Mouse (Mus musculus): ENCODE data around the gene Bcr. TPM values are rescaled to one million over a fixed set of nuclear protein-coding genes. Genes with fewer than 3 reads are reported as not detected.
A peak's percentile ranks its signal among the peaks of the same experiment; 100 is the strongest.

The Bcr gene
- polyA plus RNA-seq, 1 experiment from 2014 or later: 7.6 TPM

GRCm38 (mm10) chr10:75221936-75222610, 161.7 kb downstream of the Bcr start:
- ATAC-seq (ENCODE audit: low FRiP score): no peak
- Histone ChIP-seq H3K27me3 (ENCODE audit: control insufficient read depth, insufficient read depth, low read length) (no peaks in the 10 kb centered on the region), H3K4me3 (ENCODE audit: low read depth, low read length) (no peak overlapping the region), H3K9me3 (ENCODE audit: control insufficient read depth, low read length) (no peaks in the 10 kb centered on the region), H3K27ac (ENCODE audit: low read depth, low read length) (no peak overlapping the region), H3K4me1 (ENCODE audit: control insufficient read depth, insufficient read depth, low read length) (no peaks in the 10 kb centered on the region), H3K9ac (ENCODE audit: low read length) (no peak overlapping the region), H3K4me2 (no peak overlapping the region), H3K36me3 (ENCODE audit: control insufficient read depth, insufficient read depth, low read length) (no peaks in the 10 kb centered on the region)
- WGBS: 90% methylated on average over 4 of the region's 4 CpGs
- DNase-seq (ENCODE audit: low spot score, missing footprints): no peak

GRCm38 (mm10) chr10:75222611-75222998, 162.2 kb downstream of the Bcr start:
- Histone ChIP-seq H3K4me1 (ENCODE audit: control insufficient read depth, insufficient read depth, low read length) (no peaks in the 10 kb centered on the region), H3K36me3 (ENCODE audit: control insufficient read depth, insufficient read depth, low read length) (no peaks in the 10 kb centered on the region), H3K27ac (ENCODE audit: low read depth, low read length) (no peak overlapping the region), H3K4me3 (ENCODE audit: low read depth, low read length) (no peak overlapping the region), H3K9ac (ENCODE audit: low read length) (no peak overlapping the region), H3K27me3 (ENCODE audit: control insufficient read depth, insufficient read depth, low read length) (no peaks in the 10 kb centered on the region), H3K9me3 (ENCODE audit: control insufficient read depth, low read length) (no peaks in the 10 kb centered on the region), H3K4me2 (no peak overlapping the region)
- no peak for ATAC-seq (ENCODE audit: low FRiP score)
- WGBS: 85% methylated on average over 5 of the region's 5 CpGs
- DNase-seq (ENCODE audit: low spot score, missing footprints): no peak

GRCm38 (mm10) chr10:75224154-75224553, 163.8 kb downstream of the Bcr start:
- Histone ChIP-seq H3K36me3 (ENCODE audit: control insufficient read depth, insufficient read depth, low read length) (no peaks in the 10 kb centered on the region), H3K4me1 (ENCODE audit: control insufficient read depth, insufficient read depth, low read length) (no peaks in the 10 kb centered on the region), H3K4me3 (ENCODE audit: low read depth, low read length) (no peak overlapping the region), H3K9ac (ENCODE audit: low read length) (no peak overlapping the region), H3K4me2 (no peak overlapping the region), H3K27ac (ENCODE audit: low read depth, low read length) (no peak overlapping the region), H3K27me3 (ENCODE audit: control insufficient read depth, insufficient read depth, low read length) (no peaks in the 10 kb centered on the region), H3K9me3 (ENCODE audit: control insufficient read depth, low read length) (no peaks in the 10 kb centered on the region)
- WGBS: 74% methylated on average over 3 of the region's 3 CpGs
- no peak for ATAC-seq (ENCODE audit: low FRiP score)
- no peak for DNase-seq (ENCODE audit: low spot score, missing footprints)

DNA sequence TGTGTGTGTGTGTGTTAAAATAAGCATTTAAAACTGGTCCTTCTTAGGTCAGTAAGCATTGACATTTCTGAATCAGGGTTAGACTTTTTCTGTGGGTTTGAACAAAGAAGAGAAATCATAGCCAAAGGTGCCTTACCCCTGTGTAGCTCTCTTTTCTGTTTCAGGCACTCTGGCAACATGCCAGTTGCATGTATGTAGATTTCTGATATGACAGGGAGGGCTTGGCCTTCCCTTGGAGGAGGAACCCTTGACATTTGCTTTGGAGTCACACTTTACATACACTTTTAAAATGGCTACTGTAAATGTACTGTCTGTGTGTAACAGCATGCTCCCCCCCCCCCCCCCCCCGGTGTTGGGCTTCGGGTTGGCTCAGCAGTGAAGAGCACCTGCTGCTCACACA, 164.2 kb downstream of the Bcr start:
- H3K27ac ChIP-seq (ENCODE audit: low read depth, low read length): no peak overlapping the region
- H3K36me3 ChIP-seq (ENCODE audit: control insufficient read depth, insufficient read depth, low read length): no peaks in the 10 kb centered on the region
- no peak for ATAC-seq (ENCODE audit: low FRiP score)
- no peaks in the 10 kb centered on the region for H3K27me3 ChIP-seq (ENCODE audit: control insufficient read depth, insufficient read depth, low read length)
- DNase-seq (ENCODE audit: low spot score, missing footprints): no peak
- H3K9ac ChIP-seq (ENCODE audit: low read length): no peak overlapping the region
- WGBS: 50% methylated on average over 2 of the region's 2 CpGs
- no peaks in the 10 kb centered on the region for H3K4me1 ChIP-seq (ENCODE audit: control insufficient read depth, insufficient read depth, low read length)
- no peaks in the 10 kb centered on the region for H3K9me3 ChIP-seq (ENCODE audit: control insufficient read depth, low read length)
- H3K4me2 ChIP-seq: no peak overlapping the region
- no peak overlapping the region for H3K4me3 ChIP-seq (ENCODE audit: low read depth, low read length)

GRCm38 (mm10) chr10:75227381-75227780, 167.0 kb downstream of the Bcr start:
- Histone ChIP-seq H3K27ac (ENCODE audit: low read depth, low read length) (no peak overlapping the region), H3K9ac (ENCODE audit: low read length) (no peak overlapping the region), H3K4me3 (ENCODE audit: low read depth, low read length) (no peak overlapping the region), H3K4me1 (ENCODE audit: control insufficient read depth, insufficient read depth, low read length) (no peaks in the 10 kb centered on the region), H3K27me3 (ENCODE audit: control insufficient read depth, insufficient read depth, low read length) (no peaks in the 10 kb centered on the region), H3K4me2 (no peak overlapping the region), H3K36me3 (ENCODE audit: control insufficient read depth, insufficient read depth, low read length) (no peaks in the 10 kb centered on the region; the same call in 1 of the 2 replicates), H3K9me3 (ENCODE audit: control insufficient read depth, low read length) (no peaks in the 10 kb centered on the region)
- no peak for DNase-seq (ENCODE audit: low spot score, missing footprints)
- no peak for ATAC-seq (ENCODE audit: low FRiP score)
- 85% methylated on average over 3 of the region's 3 CpGs for WGBS

DNA sequence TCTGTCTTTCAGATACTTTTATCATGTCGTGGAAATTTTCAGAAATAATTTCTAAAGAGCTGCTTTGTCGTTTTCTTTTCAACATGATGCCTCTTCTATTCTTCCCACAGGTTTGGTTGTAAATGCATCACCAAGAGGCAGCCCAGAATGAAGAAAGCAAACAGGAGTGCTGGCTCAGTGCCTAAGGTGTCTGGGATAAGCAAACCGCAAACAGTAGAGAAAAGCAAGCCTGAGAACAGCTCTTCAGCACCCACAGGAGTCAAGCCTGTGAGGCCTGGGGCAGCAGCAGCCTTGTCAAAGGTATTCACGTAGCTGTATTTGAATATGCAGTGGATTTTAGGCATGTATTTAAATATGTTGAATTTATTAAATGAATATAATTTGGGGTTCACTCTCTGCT, 170.2 kb downstream of the Bcr start:
- Histone ChIP-seq H3K27ac (ENCODE audit: low read depth, low read length) (no peak overlapping the region), H3K4me2 (no peak overlapping the region), H3K27me3 (ENCODE audit: control insufficient read depth, insufficient read depth, low read length) (no peaks in the 10 kb centered on the region), H3K4me1 (ENCODE audit: control insufficient read depth, insufficient read depth, low read length) (no peaks in the 10 kb centered on the region), H3K9ac (ENCODE audit: low read length) (no peak overlapping the region), H3K36me3 (ENCODE audit: control insufficient read depth, insufficient read depth, low read length) (no peaks in the 10 kb centered on the region; the same call in 1 of the 2 replicates), H3K4me3 (ENCODE audit: low read depth, low read length) (no peak overlapping the region), H3K9me3 (ENCODE audit: control insufficient read depth, low read length) (no peaks in the 10 kb centered on the region)
- DNase-seq (ENCODE audit: low spot score, missing footprints) (no peak), ATAC-seq (ENCODE audit: low FRiP score) (no peak)
- WGBS: 94% methylated on average over 4 of the region's 4 CpGs

DNA sequence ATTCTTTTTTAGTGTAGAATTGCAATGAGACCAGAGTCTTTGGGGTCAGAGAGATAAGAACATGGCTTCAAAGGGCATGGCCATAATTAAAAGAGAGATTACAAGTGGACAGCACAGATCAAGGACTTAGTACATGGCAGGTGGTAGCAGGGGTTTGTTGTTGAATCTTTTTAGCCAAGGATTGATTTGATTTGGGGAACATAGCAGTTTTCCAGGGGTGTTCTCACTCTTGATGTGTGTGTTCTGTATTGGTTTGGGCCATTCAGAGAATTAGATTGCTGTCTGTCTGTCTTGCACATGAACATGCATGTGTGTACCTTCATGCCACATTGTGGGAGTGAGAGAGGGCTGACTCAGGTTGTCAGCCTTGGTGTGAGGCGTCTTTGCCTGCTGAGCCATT, 171.5 kb downstream of the Bcr start:
- DNase-seq (ENCODE audit: low spot score, missing footprints) (no peak), ATAC-seq (ENCODE audit: low FRiP score) (no peak)
- Histone ChIP-seq H3K4me2 (no peak overlapping the region), H3K4me1 (ENCODE audit: control insufficient read depth, insufficient read depth, low read length) (no peaks in the 10 kb centered on the region), H3K27me3 (ENCODE audit: control insufficient read depth, insufficient read depth, low read length) (no peaks in the 10 kb centered on the region), H3K27ac (ENCODE audit: low read depth, low read length) (no peak overlapping the region), H3K9ac (ENCODE audit: low read length) (no peak overlapping the region), H3K4me3 (ENCODE audit: low read depth, low read length) (no peak overlapping the region), H3K9me3 (ENCODE audit: control insufficient read depth, low read length) (no peaks in the 10 kb centered on the region), H3K36me3 (ENCODE audit: control insufficient read depth, insufficient read depth, low read length) (no peaks in the 10 kb centered on the region; the same call in 1 of the 2 replicates)
- WGBS: 84% methylated on average over 1 of the region's 1 CpGs

DNA sequence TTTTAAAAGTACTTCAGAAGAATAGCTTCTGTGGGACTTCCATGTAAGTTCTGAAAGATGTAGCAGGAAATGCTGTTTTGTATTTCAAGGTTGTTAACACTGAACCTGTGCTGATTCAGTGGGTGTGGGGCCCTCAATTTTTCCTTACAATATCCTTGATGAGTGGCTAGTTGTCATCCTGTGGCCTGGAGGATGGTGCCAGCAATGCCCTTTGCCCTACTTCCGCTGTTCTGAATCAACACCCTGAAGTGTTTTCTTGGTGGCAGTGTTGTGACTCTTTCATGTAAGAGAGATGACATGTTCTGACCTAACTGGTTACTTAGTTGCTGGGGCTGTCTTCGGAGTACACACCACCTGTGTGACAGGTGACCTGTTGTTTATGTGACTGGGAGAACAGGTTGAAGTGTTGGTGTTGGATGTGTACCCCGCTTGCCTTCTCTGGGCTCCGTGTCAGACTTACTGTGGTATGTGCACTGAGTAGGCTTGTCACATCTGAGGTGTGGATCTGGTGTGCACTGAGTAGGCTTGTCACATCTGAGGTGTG, 172.3 kb downstream of the Bcr start:
- Histone ChIP-seq H3K36me3 (ENCODE audit: control insufficient read depth, insufficient read depth, low read length) (no peaks in the 10 kb centered on the region; the same call in 1 of the 2 replicates), H3K27me3 (ENCODE audit: control insufficient read depth, insufficient read depth, low read length) (no peaks in the 10 kb centered on the region), H3K4me2 (no peak overlapping the region), H3K9me3 (ENCODE audit: control insufficient read depth, low read length) (no peaks in the 10 kb centered on the region), H3K4me3 (ENCODE audit: low read depth, low read length) (no peak overlapping the region), H3K4me1 (ENCODE audit: control insufficient read depth, insufficient read depth, low read length) (no peaks in the 10 kb centered on the region), H3K27ac (ENCODE audit: low read depth, low read length) (no peak overlapping the region), H3K9ac (ENCODE audit: low read length) (no peak overlapping the region)
- DNase-seq (ENCODE audit: low spot score, missing footprints) (no peak), ATAC-seq (ENCODE audit: low FRiP score) (no peak)
- 97% methylated on average over 4 of the region's 4 CpGs for WGBS

DNA sequence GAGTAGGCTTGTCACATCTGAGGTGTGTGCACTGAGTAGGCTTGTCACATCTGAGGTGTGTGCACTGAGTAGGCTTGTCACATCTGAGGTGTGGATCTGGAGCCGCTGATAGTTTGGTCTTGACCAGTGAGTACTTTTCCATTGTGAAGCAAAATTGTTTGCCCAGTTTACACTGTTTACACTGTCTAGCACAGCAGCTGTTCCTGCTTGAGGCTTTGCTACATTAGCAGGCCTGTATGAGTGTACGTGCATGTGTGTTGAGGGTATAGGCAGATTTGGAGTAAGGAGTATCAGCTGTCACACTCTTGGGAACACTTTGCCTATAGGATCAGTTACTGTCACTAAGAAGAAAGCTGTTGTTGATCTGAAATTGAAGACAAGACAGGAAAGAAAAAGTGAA, 173.1 kb downstream of the Bcr start:
- no peak overlapping the region for H3K4me3 ChIP-seq (ENCODE audit: low read depth, low read length)
- H3K9me3 ChIP-seq (ENCODE audit: control insufficient read depth, low read length): no peaks in the 10 kb centered on the region
- no peak for DNase-seq (ENCODE audit: low spot score, missing footprints)
- no peaks in the 10 kb centered on the region for H3K4me1 ChIP-seq (ENCODE audit: control insufficient read depth, insufficient read depth, low read length)
- H3K9ac ChIP-seq (ENCODE audit: low read length): no peak overlapping the region
- H3K27ac ChIP-seq (ENCODE audit: low read depth, low read length): no peak overlapping the region
- peak; percentile 38; the same call in 1 of the 2 replicates for ATAC-seq (ENCODE audit: low FRiP score)
- no peaks in the 10 kb centered on the region; the same call in 1 of the 2 replicates for H3K36me3 ChIP-seq (ENCODE audit: control insufficient read depth, insufficient read depth, low read length)
- 85% methylated on average over 2 of the region's 2 CpGs for WGBS
- H3K4me2 ChIP-seq: no peak overlapping the region
- no peaks in the 10 kb centered on the region for H3K27me3 ChIP-seq (ENCODE audit: control insufficient read depth, insufficient read depth, low read length)

Measured in midbrain, embryonic 11.5 days (tissue).